Mouse (Mus musculus): ENCODE data around the gene Tbx2. TPM values are rescaled to one million over a fixed set of nuclear protein-coding genes. Genes with fewer than 3 reads are reported as not detected.

Tbx2 gene
- polyA plus RNA-seq, 1 experiment from 2014 or later: 11.3 TPM

DNA sequence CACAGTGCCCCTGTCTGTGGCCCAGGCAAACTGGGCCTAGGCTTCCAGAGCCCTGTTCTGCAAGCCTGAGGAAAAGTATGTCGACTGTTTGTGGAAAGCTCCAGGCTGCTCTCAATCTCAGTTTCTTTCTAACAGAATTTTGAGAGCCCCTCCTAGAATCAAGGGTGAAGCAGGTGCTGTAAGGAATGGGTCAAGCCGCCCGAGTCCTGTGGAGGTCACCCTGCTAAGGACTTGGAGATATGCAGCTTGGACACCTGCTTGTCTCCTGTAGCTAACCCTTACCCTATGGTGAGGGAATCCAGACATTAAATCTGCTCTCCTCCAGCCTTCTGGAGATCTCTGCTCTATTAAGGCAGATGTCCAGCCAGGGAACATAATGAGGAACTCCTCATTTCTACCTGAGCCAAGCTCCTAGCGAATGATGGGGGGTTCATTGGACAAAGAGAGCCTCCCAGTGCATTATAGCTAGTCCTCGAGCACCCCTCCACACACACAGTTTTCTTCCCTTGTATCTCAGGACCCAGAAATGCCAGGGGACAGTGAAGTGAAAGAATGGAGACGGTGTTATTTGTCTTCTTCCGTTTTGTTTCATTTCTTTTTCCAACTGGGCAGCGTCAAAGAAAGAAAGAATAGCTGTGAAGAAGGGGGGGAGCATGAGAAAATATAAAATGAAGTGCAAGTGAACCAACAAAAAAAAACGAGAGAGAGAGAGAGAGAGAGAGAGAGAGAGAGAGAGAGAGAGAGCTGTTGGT is 2.8 kb downstream of the Tbx2 start:
- WGBS: 8% methylated on average over 9 of the region's 9 CpGs
- peak overlapping the region; percentile 61 for H3K4me3 ChIP-seq (ENCODE audit: low read depth, low read length)
- peaks cover 75% of the 10 kb centered on the region for H3K27me3 ChIP-seq (ENCODE audit: control insufficient read depth, insufficient read depth, low read length)
- peak overlapping the region; percentile 82 for H3K9ac ChIP-seq (ENCODE audit: low read length)
- H3K36me3 ChIP-seq (ENCODE audit: control insufficient read depth, insufficient read depth, low read length): no peaks in the 10 kb centered on the region
- H3K4me2 ChIP-seq (ENCODE audit: low read depth, severe bottlenecking): peak overlapping the region; percentile 90
- no peaks in the 10 kb centered on the region; the same call in 1 of the 2 replicates for H3K9me3 ChIP-seq (ENCODE audit: control insufficient read depth, low read length)
- peaks cover 29% of the 10 kb centered on the region for H3K4me1 ChIP-seq (ENCODE audit: control insufficient read depth, insufficient read depth, low read length)
- DNase-seq (ENCODE audit: low spot score) (no peak), ATAC-seq (ENCODE audit: insufficient number of reproducible peaks, low FRiP score, low TSS enrichment, low read depth) (no peak)
- H3K27ac ChIP-seq (replicated peaks; ENCODE audit: low read depth, low read length): peak overlapping the region; percentile 42; the same call in 1 of the 2 replicates

- peak overlapping the region; percentile 61 for H3K4me3 ChIP-seq (ENCODE audit: low read depth, low read length)
- peaks cover 31% of the 10 kb centered on the region for H3K4me1 ChIP-seq (ENCODE audit: control insufficient read depth, insufficient read depth, low read length)
- H3K27ac ChIP-seq (replicated peaks; ENCODE audit: low read depth, low read length): peak overlapping the region; percentile 15; the same call in 1 of the 2 replicates
- peak; percentile 58 for DNase-seq (ENCODE audit: low spot score)
- peak overlapping the region; percentile 82 for H3K9ac ChIP-seq (ENCODE audit: low read length)
- H3K36me3 ChIP-seq (ENCODE audit: control insufficient read depth, insufficient read depth, low read length): no peaks in the 10 kb centered on the region
- no peak for ATAC-seq (ENCODE audit: insufficient number of reproducible peaks, low FRiP score, low TSS enrichment, low read depth)
- no peaks in the 10 kb centered on the region; the same call in 1 of the 2 replicates for H3K9me3 ChIP-seq (ENCODE audit: control insufficient read depth, low read length)
- 8% methylated on average over 16 of the region's 16 CpGs for WGBS
- peak overlapping the region; percentile 90 for H3K4me2 ChIP-seq (ENCODE audit: low read depth, severe bottlenecking)
- peaks cover 75% of the 10 kb centered on the region for H3K27me3 ChIP-seq (ENCODE audit: control insufficient read depth, insufficient read depth, low read length)
These were observed 3.6 kb downstream of the Tbx2 start for GRCm38 (mm10) chr11:85835753-85836522.

- WGBS: 2% methylated on average over 32 of the region's 32 CpGs
- peaks cover 31% of the 10 kb centered on the region for H3K4me1 ChIP-seq (ENCODE audit: control insufficient read depth, insufficient read depth, low read length)
- H3K4me3 ChIP-seq (ENCODE audit: low read depth, low read length): peak overlapping the region; percentile 61
- peak overlapping the region; percentile 43; the same call in 1 of the 2 replicates for H3K27ac ChIP-seq (replicated peaks; ENCODE audit: low read depth, low read length)
- DNase-seq (ENCODE audit: low spot score) (peak; percentile 72), ATAC-seq (ENCODE audit: insufficient number of reproducible peaks, low FRiP score, low TSS enrichment, low read depth) (no peak)
- H3K27me3 ChIP-seq (ENCODE audit: control insufficient read depth, insufficient read depth, low read length): peaks cover 74% of the 10 kb centered on the region
- H3K9me3 ChIP-seq (ENCODE audit: control insufficient read depth, low read length): no peaks in the 10 kb centered on the region; the same call in 1 of the 2 replicates
- H3K9ac ChIP-seq (ENCODE audit: low read length): peak overlapping the region; percentile 82
- H3K4me2 ChIP-seq (ENCODE audit: low read depth, severe bottlenecking): peak overlapping the region; percentile 90
- no peaks in the 10 kb centered on the region for H3K36me3 ChIP-seq (ENCODE audit: control insufficient read depth, insufficient read depth, low read length)
These were observed 4.4 kb downstream of the Tbx2 start for GRCm38 (mm10) chr11:85836523-85837290.

GRCm38 (mm10) chr11:85837291-85837647 is 4.9 kb downstream of the Tbx2 start:
- H3K4me1 ChIP-seq (ENCODE audit: control insufficient read depth, insufficient read depth, low read length): peaks cover 34% of the 10 kb centered on the region
- H3K4me2 ChIP-seq (ENCODE audit: low read depth, severe bottlenecking): peak overlapping the region; percentile 90
- ATAC-seq (ENCODE audit: insufficient number of reproducible peaks, low FRiP score, low TSS enrichment, low read depth) (no peak), DNase-seq (ENCODE audit: low spot score) (peak; percentile 66)
- H3K27ac ChIP-seq (replicated peaks; ENCODE audit: low read depth, low read length): peak overlapping the region; percentile 43; the same call in 1 of the 2 replicates
- peaks cover 69% of the 10 kb centered on the region for H3K27me3 ChIP-seq (ENCODE audit: control insufficient read depth, insufficient read depth, low read length)
- H3K9me3 ChIP-seq (ENCODE audit: control insufficient read depth, low read length): no peaks in the 10 kb centered on the region; the same call in 1 of the 2 replicates
- H3K4me3 ChIP-seq (ENCODE audit: low read depth, low read length): peak overlapping the region; percentile 61
- WGBS: 1% methylated on average over 18 of the region's 18 CpGs
- H3K36me3 ChIP-seq (ENCODE audit: control insufficient read depth, insufficient read depth, low read length): no peaks in the 10 kb centered on the region
- H3K9ac ChIP-seq (ENCODE audit: low read length): peak overlapping the region; percentile 82

GRCm38 (mm10) chr11:85837648-85838423 is 5.5 kb downstream of the Tbx2 start:
- 0% methylated on average over 67 of the region's 67 CpGs for WGBS

GRCm38 (mm10) chr11:85838424-85839257 is 6.3 kb downstream of the Tbx2 start:
- peak overlapping the region; percentile 90 for H3K4me2 ChIP-seq (ENCODE audit: low read depth, severe bottlenecking)
- peak overlapping the region; percentile 82 for H3K9ac ChIP-seq (ENCODE audit: low read length)
- DNase-seq (ENCODE audit: low spot score) (no peak), ATAC-seq (ENCODE audit: insufficient number of reproducible peaks, low FRiP score, low TSS enrichment, low read depth) (no peak)
- H3K36me3 ChIP-seq (ENCODE audit: control insufficient read depth, insufficient read depth, low read length): no peaks in the 10 kb centered on the region
- WGBS: 9% methylated on average over 20 of the region's 20 CpGs
- H3K27me3 ChIP-seq (ENCODE audit: control insufficient read depth, insufficient read depth, low read length): peaks cover 67% of the 10 kb centered on the region
- peak overlapping the region; percentile 72; the same call in 1 of the 2 replicates for H3K27ac ChIP-seq (replicated peaks; ENCODE audit: low read depth, low read length)
- peaks cover 34% of the 10 kb centered on the region for H3K4me1 ChIP-seq (ENCODE audit: control insufficient read depth, insufficient read depth, low read length)
- no peaks in the 10 kb centered on the region; the same call in 1 of the 2 replicates for H3K9me3 ChIP-seq (ENCODE audit: control insufficient read depth, low read length)
- H3K4me3 ChIP-seq (ENCODE audit: low read depth, low read length): peak overlapping the region; percentile 61

More at GRCm38 (mm10) chr11:85837648-85838423, 5.5 kb downstream of the Tbx2 start:
- ATAC-seq (ENCODE audit: insufficient number of reproducible peaks, low FRiP score, low TSS enrichment, low read depth) (no peak), DNase-seq (ENCODE audit: low spot score) (peak; percentile 66)
- H3K9me3 ChIP-seq (ENCODE audit: control insufficient read depth, low read length): no peaks in the 10 kb centered on the region; the same call in 1 of the 2 replicates
- peak overlapping the region; percentile 72; the same call in 1 of the 2 replicates for H3K27ac ChIP-seq (replicated peaks; ENCODE audit: low read depth, low read length)
- peak overlapping the region; percentile 61 for H3K4me3 ChIP-seq (ENCODE audit: low read depth, low read length)
- peak overlapping the region; percentile 90 for H3K4me2 ChIP-seq (ENCODE audit: low read depth, severe bottlenecking)
- peaks cover 37% of the 10 kb centered on the region for H3K4me1 ChIP-seq (ENCODE audit: control insufficient read depth, insufficient read depth, low read length)
- H3K36me3 ChIP-seq (ENCODE audit: control insufficient read depth, insufficient read depth, low read length): no peaks in the 10 kb centered on the region
- peak overlapping the region; percentile 82 for H3K9ac ChIP-seq (ENCODE audit: low read length)
- peaks cover 70% of the 10 kb centered on the region for H3K27me3 ChIP-seq (ENCODE audit: control insufficient read depth, insufficient read depth, low read length)
